Mouse (Mus musculus) retina, adult 2 months (tissue): Measurements from ENCODE around the gene Filip1l.
"Not testable (repeated sequence)": the region's sequence is repeated elsewhere in the genome, so short reads cannot be mapped to it uniquely, and the experiment has no call there.

Source experiments
- DNase-seq: peaks from one replicate; pipeline ENCODE4 v3.0.0-alpha.2; 2012; ENCODE audit warnings: low read depth, low spot score

Gene Filip1l

DNA sequence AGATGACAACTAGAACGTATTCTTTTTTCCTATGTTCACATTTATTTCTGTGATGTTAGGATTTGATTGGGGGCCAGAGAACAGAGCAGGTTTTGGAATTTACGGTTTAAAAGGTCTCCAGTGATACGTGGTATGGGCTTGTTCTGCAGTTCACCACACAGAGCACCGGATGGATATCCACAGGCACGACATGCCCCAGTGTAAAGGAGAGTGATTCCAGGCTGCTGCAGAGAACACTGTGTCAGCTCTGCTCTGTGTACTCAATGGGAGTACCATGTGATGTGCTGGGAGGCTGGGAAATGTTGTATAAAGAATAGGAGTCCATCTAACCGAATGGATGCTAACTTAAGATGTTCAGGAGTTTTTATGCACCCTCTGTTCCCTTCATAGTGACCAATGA is 1.0 kb downstream of the Filip1l start:
- no peak for DNase-seq

- DNase-seq = no peak
These were observed 3.6 kb downstream of the Filip1l start for GRCm38 (mm10) chr16:57356454-57356853.

DNA sequence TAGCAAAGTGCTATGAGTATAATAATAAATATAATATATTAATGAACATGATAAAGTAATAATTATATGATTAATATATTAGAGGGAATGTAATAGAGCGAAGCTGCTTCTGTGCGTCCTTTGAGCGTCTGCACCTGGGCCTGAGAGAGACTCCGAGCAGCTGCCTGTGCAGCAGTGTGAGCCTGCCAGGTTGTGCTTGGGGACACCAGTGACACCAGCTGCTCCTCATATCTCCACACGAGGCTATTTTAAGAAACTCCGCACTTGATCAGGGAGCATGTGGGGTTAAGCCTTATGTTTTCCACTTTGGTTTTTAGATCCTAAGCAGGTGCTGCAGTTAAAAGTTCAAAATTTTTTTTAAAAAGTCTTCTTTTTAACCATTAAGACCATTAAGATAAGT is 4.1 kb downstream of the Filip1l start:
- no peak for DNase-seq

GRCm38 (mm10) chr16:57359251-57359650 is 6.4 kb downstream of the Filip1l start:
- no peak for DNase-seq

GRCm38 (mm10) chr16:57360785-57361184 is 7.9 kb downstream of the Filip1l start:
- no peak for DNase-seq

DNA sequence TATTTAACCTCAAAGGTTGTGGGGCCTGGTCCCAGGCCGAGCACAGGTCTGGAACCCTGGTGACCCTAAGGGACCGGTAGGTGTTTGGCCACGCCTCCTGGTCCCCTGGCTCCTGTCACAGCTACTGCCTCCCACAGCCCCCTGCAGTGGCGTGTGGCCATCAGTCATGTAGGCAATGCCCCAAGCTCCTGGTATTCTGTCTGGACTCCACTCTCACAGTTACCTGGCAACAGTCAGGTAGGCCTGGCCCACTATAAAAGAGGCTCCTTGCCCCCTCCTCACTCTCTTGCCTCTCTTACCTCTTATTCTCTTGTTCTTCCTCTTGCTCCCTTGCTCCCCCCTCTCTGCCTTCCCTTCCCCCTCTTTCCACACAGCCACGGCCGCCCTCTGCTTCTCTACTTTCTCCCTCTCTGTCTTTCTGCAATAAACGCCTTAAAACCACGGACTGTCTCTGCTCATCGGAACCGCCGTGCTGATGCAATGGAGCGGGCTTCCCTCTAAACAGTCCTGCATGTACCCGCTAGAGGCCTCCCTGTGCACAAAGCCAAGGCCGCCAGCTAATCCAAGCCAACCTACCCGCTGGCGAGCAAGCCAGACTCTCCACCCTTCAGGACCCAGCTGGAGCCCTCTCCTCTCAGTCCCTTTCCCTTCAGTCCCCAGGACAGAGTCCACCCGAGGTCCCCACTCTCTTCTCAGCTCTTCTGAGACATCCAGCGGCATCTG is 9.9 kb downstream of the Filip1l start:
- DNase-seq = no peak

- DNase-seq = no peak
These were observed 11.6 kb downstream of the Filip1l start for GRCm38 (mm10) chr16:57364498-57364897.

- no peak for DNase-seq
These were observed 13.2 kb downstream of the Filip1l start for GRCm38 (mm10) chr16:57366141-57366540.

- no peak for DNase-seq
These were observed 14.2 kb downstream of the Filip1l start for GRCm38 (mm10) chr16:57366941-57367694.

DNA sequence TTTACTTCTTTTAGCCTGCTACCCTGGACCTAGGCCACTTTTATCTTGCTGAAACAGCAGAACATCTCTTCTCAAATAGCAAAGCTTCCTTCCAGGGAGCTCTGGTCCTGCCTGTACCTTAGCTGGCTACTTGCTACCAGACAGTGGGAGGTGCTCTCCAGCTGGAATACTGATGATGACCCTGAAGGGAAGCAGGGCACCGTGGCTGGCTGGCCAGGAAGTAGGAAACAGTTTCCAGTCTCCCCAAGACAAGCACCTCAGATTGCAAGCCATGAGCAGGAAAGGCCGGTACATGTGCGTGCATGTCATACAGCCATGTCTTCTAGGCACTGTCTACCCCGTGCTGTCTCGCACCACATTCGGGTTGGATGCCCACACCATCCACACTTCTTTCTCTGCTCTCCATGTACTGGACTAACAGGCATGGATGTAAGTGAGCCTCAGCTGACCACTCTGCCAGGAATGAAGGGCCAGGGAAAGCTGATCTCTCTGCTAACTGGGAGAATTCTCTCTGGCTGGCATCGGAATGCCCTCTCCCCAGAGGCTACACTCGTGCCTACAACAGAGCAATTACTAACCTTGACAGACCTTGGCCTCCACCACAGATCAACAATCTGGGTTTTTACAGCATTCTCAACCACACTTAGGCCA is 17.1 kb downstream of the Filip1l start:
- no peak for DNase-seq

DNA sequence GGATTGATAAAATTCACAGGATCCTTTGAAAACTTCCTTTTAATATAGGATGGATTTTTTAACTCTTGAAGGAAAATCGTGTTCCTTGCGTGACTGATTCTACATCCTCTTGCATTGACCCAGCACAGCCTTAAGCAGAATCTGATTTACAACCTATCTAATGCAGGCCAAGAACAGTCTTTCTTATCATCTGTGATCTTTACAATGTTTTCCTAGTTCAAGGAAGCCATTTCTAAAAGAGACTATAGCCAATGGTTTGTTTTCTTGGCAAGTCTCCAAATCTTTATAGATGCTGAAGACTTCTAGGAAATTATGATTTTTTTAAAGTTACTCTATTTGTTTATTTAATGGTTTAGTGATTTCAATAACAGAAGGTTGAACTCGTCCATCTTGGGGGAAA is 19.3 kb downstream of the Filip1l start:
- no peak for DNase-seq

DNA sequence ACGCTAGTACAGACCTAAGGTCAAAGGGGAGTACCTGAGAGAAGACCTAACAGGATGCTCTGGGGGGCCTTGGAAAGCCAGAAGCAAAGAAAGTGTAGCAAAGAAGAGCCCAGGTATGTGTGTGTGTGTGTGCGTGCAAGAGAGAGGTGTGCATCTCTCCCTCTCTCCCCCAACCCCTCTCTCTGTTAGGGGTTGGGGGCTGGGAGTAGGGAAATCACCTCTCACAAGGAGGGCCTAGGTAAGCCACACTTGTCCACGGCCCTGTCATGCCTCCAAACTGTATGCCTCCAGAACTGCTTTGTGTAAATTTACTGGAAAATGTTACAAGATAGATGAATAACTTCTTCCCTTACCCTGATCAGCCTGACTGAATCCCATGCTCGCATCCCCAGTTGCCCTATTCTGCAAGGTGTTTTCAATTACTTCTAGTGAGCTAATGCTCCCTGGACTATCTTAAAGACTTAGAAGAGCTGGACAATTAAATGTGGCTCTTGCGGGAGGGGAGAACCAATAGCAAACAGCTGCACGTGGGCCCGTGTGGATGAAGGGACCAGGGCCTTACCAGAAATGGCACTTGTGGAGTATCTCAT is 22.4 kb downstream of the Filip1l start:
- DNase-seq = no peak

DNA sequence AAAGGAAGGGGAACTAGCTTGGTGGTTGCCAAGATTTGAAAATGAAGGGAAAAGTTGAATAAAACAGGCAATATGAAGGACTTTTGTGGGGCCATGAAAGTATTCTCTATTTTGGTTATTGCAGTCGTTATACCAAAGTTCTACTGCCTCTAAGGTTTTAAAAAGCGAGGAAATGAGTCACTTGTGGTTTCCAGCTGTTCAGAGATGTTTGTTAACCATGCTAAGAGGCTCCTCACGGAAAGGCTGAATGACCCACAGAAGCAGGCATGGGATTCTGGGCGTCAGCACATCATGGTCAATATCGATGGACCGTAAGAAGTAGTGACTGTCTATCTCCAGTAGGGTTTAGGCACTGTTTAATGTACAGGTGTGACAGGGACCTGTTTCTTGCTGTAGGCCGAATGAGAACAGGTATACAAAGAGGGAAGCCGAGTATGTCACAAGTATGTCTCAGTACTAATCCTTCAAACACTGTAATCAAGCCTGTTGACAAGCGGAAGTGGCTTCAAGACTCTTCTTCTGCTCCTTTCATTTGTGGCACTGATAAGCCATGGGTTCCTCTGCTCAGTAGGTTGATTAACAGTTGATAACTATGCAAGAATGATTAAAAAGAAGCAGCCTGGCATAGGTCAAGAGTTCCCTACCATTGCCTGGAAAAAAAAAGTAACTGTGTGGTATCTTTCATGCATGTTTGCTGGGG is 25.9 kb downstream of the Filip1l start:
- DNase-seq = no peak

- no peak for DNase-seq
These were observed 30.5 kb downstream of the Filip1l start for GRCm38 (mm10) chr16:57383266-57383971.

DNA sequence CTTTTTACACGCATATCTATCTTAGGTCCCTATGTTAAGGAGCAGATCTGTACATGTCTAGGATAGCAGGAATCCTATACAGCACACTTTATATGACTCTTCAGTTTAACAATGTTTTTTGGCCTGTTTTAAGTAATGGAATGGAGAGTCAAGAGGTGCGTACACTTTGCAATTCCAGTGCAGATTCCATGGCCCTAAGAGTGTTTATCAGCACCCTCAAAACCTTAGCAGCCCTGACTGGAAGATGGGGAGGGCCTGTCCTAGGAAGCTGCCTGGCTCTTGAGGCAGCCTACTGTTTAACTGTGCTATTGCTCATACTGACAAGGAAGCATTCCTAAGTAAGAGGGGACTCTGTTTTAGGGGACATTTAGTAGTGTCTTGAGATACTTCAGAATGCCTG is 31.4 kb downstream of the Filip1l start:
- DNase-seq = no peak

DNA sequence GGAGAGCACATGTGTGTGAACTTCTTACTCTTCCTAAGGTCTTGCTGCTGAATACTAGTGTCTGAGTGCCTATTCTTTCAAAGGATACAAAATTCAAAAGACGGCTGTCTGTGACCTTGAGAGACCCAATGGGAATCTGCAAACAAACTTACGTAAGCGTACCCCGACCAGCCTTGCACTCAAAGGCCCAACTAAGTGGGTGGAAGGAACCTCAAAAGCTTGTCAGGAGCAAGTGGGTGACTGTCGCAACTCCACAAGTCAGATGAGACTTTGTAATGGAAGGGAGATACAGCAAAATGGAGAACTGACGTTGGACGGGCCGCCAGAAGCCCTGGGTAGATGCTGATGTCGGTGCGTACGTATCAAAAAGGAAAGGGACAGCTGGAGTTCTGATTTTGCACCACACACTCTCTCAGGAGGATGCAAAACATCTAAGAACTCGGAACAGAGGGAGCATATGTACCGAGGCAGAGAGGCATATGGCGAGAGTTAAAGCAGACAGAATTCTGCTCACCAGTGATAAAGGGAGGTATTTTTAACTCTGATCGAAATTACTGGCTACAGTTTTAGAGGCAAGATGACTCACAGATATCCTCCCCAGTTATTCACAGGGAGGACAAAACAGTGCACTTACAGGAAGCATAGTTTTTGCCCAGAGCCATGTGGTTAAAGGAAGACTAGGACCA is 36.8 kb downstream of the Filip1l start:
- no peak for DNase-seq

GRCm38 (mm10) chr16:57391171-57391570 is 38.3 kb downstream of the Filip1l start:
- DNase-seq = not testable (repeated sequence)

GRCm38 (mm10) chr16:57392461-57392860 is 39.6 kb downstream of the Filip1l start:
- no peak for DNase-seq

DNA sequence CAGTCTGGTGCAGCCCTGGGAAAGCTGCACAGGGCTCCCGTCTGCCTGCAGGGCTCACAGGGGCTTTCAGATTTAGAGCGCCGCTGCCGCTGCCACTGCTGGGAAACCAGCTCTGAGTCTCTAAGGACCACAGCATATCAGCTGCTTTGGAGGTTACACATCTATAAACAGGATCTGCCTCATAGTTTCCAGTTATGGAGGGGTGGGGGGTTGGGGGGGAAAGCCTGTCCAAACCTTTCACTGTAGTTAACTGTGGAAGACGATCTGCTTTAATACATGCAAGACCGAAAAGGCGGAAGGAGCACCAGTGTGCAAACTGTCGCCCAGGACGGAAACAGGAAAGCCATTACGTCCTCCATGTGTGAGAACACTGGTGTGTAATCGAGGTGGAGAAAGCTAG is 40.3 kb downstream of the Filip1l start:
- DNase-seq = no peak

DNA sequence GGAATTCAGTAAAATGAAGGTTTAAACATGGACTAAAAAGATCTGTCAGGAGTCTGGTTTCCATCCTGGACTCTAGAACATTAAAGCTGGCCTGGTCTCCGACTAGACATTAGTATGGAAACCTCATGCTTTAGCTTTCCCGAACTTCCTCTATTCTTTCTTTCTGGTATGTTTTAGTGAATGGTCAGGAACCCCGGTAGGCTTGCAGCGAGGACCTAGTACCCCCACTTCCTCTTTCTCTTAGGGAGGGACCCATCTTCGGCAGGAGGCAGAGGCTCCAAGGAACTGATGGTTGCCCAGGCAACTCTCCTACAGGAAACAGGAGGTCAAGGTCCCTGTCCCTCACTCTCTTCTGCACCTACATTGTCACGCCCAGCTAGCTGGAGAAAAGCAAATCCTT is 43.4 kb downstream of the Filip1l start:
- no peak for DNase-seq
